Mouse (Mus musculus): ENCODE results near the gene Iqgap3.

GRCm38 (mm10) chr3:88133187-88133771 lies 51.5 kb downstream of the Iqgap3 start:
- TF ChIP-seq CTCF (conservative IDR thresholded peaks at IDR 0.05; ENCODE audit: low read length) = no peak
- TF ChIP-seq POU5F1 (IDR thresholded peaks at IDR 0.05; ENCODE audit: borderline replicate concordance, low read length) = no peak
- no peak for TF ChIP-seq NANOG (IDR thresholded peaks at IDR 0.05; ENCODE audit: borderline replicate concordance, low read length)
